Mouse (Mus musculus) liver, postnatal 0 days (tissue): ENCODE data around the gene Ftl1-ps1. TPM values are rescaled to one million over a fixed set of nuclear protein-coding genes. Genes with fewer than 3 reads are reported as not detected.
A peak's percentile ranks its signal among the peaks of the same experiment; 100 is the strongest.

Source experiments
- ATAC-seq: fragments of 200-750 bp; cut with Nextera tagmentation; 2 replicates; pipeline ENCODE4 v1.8.0; 2017; ENCODE audit warnings: mild to moderate bottlenecking, moderate library complexity
- DNase-seq: peaks from one replicate; pipeline ENCODE4 v3.0.0-alpha.2; 2016
- H3K27ac ChIP-seq: fragments of 300-500 bp; sonication (generic); 2 replicates; pipeline ENCODE4 v1.5.1; 2014; ENCODE audit warnings: antibody characterized with exemption, moderate library complexity, mild to moderate bottlenecking, low read depth
- H3K27me3 ChIP-seq: fragments of 300-500 bp; sonication (generic); 2 replicates; pipeline ENCODE4 v1.6.1; 2014; ENCODE audit warnings: low read length, control low read depth, mixed read lengths; ENCODE audit not compliant: insufficient read depth
- H3K36me3 ChIP-seq: fragments of 300-500 bp; sonication (generic); replicated peaks from 2 replicates; pipeline ENCODE4 v1.6.1; 2014; ENCODE audit warnings: mild to moderate bottlenecking, control low read depth, low read length, moderate library complexity, mixed read lengths; ENCODE audit not compliant: insufficient read depth
- H3K4me1 ChIP-seq: fragments of 300-500 bp; sonication (generic); 2 replicates; pipeline ENCODE4 v1.6.1; 2014; ENCODE audit warnings: antibody characterized with exemption, mild to moderate bottlenecking, control low read depth; ENCODE audit not compliant: insufficient read depth
- H3K4me2 ChIP-seq: fragments of 300-500 bp; sonication (generic); 2 replicates; pipeline ENCODE4 v1.6.1; 2014; ENCODE audit warnings: low read depth, mild to moderate bottlenecking, low read length, moderate library complexity, mixed read lengths
- H3K4me3 ChIP-seq: fragments of 300-500 bp; sonication (generic); 2 replicates; pipeline ENCODE4 v1.5.1; 2014; ENCODE audit warnings: low read depth, low read length
- H3K9ac ChIP-seq: fragments of 300-500 bp; sonication (generic); replicated peaks from 2 replicates; pipeline ENCODE4 v1.6.1; 2014; ENCODE audit warnings: mild to moderate bottlenecking, moderate library complexity
- H3K9me3 ChIP-seq: fragments of 300-500 bp; sonication (generic); 2 replicates; pipeline ENCODE4 v1.6.1; 2016; ENCODE audit warnings: mild to moderate bottlenecking, control low read depth, low read length, mixed read lengths
- CTCF ChIP-seq: sonication (generic); IDR thresholded peaks from 2 replicates; pipeline ENCODE4 v1.5.1; 2016; ENCODE audit warnings: antibody characterized with exemption, low read depth
- EP300 ChIP-seq: IDR thresholded peaks from 2 replicates; pipeline ENCODE4 v1.6.1; 2016; ENCODE audit warnings: antibody characterized with exemption, low read depth, mild to moderate bottlenecking
- WGBS: fragments of 180-500 bp; shearing (Covaris S2); extraction: QIAGEN DNeasy Blood & Tissue Kit; methylation state at CpG from one replicate; pipeline ENCODE4 v1.1.7; 2014; ENCODE audit not compliant: insufficient replicate concordance; 5-methylcytosine and 5-hydroxymethylcytosine counted together
- polyA plus RNA-seq: library from polyadenylated mRNA; unstranded; fragments of >200 nt; fragmentation: Nextera tagmentation; extraction: Ambion mirVana; gene quantifications from 2 replicates; pipeline ENCODE4 v1.2.1, GENCODE M21; 2015

The Ftl1-ps1 gene
- 121 and 125 TPM in 2 replicates for polyA plus RNA-seq

GRCm38 (mm10) chr13:74399298-74399839 lies at the start of gene Ftl1-ps1:
Ftl1-ps1 (plus strand) TSS chr13:74399694.
- no peak for DNase-seq
- H3K4me2 ChIP-seq, result peak within 1 kb of the TSS; percentile 7; the same call in 1 of the 2 replicates
- ATAC-seq, result no peak
- no peaks in the 10 kb centered on the region for H3K4me1 ChIP-seq
- 24% methylated on average over 11 of the region's 11 CpGs for WGBS
- H3K36me3 ChIP-seq, result no peaks in the 10 kb centered on the region
- H3K4me3 ChIP-seq, result no peak within 1 kb of the TSS
- no peaks in the 10 kb centered on the region for H3K27me3 ChIP-seq
- no peak for TF ChIP-seq CTCF
- no peak for TF ChIP-seq EP300
- no peaks in the 10 kb centered on the region for H3K9me3 ChIP-seq
- H3K27ac ChIP-seq, result no peak within 1 kb of the TSS
- H3K9ac ChIP-seq, result no peak within 1 kb of the TSS

- H3K9me3 ChIP-seq, result no peaks in the 10 kb centered on the region
- H3K9ac ChIP-seq, result peak overlapping the region; percentile 86
- peak overlapping the region; percentile 77 for H3K4me3 ChIP-seq
- H3K27me3 ChIP-seq, result no peaks in the 10 kb centered on the region
- TF ChIP-seq CTCF, result no peak
- TF ChIP-seq EP300, result no peak
- H3K4me1 ChIP-seq, result peaks cover 14% of the 10 kb centered on the region
- DNase-seq (no peak), ATAC-seq (peak; percentile 40)
- peaks cover 3% of the 10 kb centered on the region; the same call in 1 of the 2 replicates for H3K36me3 ChIP-seq
- peak overlapping the region; percentile 76 for H3K4me2 ChIP-seq
- H3K27ac ChIP-seq, result peak overlapping the region; percentile 93
- under 1% methylated on average over 15 of the region's 15 CpGs for WGBS
These were observed 49.0 kb upstream of the Ftl1-ps1 start for GRCm38 (mm10) chr13:74350435-74350906.

GRCm38 (mm10) chr13:74356491-74356890 lies 43.0 kb upstream of the Ftl1-ps1 start:
- Histone ChIP-seq H3K4me3 (no peak overlapping the region), H3K27me3 (no peaks in the 10 kb centered on the region), H3K27ac (no peak overlapping the region), H3K4me2 (no peak overlapping the region), H3K9ac (no peak overlapping the region), H3K36me3 (peaks cover 33% of the 10 kb centered on the region), H3K4me1 (no peaks in the 10 kb centered on the region), H3K9me3 (no peaks in the 10 kb centered on the region)
- WGBS, result 90% methylated on average over 13 of the region's 13 CpGs
- DNase-seq (no peak), ATAC-seq (no peak)
- TF ChIP-seq EP300, result no peak
- no peak for TF ChIP-seq CTCF

- DNase-seq (no peak), ATAC-seq (no peak)
- Histone ChIP-seq H3K9ac (no peak overlapping the region), H3K36me3 (peaks cover 17% of the 10 kb centered on the region), H3K4me2 (no peak overlapping the region), H3K9me3 (no peaks in the 10 kb centered on the region), H3K27ac (no peak overlapping the region), H3K4me1 (no peaks in the 10 kb centered on the region; the same call in 1 of the 2 replicates), H3K27me3 (no peaks in the 10 kb centered on the region), H3K4me3 (no peak overlapping the region)
- WGBS, result 44% methylated on average over 2 of the region's 2 CpGs
- TF ChIP-seq CTCF (no peak), EP300 (no peak)
These were observed 37.3 kb upstream of the Ftl1-ps1 start for GRCm38 (mm10) chr13:74362218-74362617.

GRCm38 (mm10) chr13:74363176-74363858 lies 36.2 kb upstream of the Ftl1-ps1 start:
- no peak for DNase-seq
- 79% methylated on average over 13 of the region's 13 CpGs for WGBS
- Histone ChIP-seq H3K4me3 (no peak overlapping the region), H3K27me3 (no peaks in the 10 kb centered on the region), H3K27ac (no peak overlapping the region), H3K4me1 (no peaks in the 10 kb centered on the region; the same call in 1 of the 2 replicates), H3K9me3 (no peaks in the 10 kb centered on the region), H3K36me3 (peaks cover 17% of the 10 kb centered on the region), H3K4me2 (peak overlapping the region; percentile 10; the same call in 1 of the 2 replicates), H3K9ac (no peak overlapping the region)
- ATAC-seq, result peak; percentile 38
- no peak for TF ChIP-seq CTCF
- no peak for TF ChIP-seq EP300

GRCm38 (mm10) chr13:74363859-74364235 lies 35.6 kb upstream of the Ftl1-ps1 start, which contains the start of gene Lrrc14b:
Lrrc14b (minus strand) TSS chr13:74364005.
- no peak within 1 kb of the TSS for H3K9ac ChIP-seq
- H3K9me3 ChIP-seq, result no peaks in the 10 kb centered on the region
- peak within 1 kb of the TSS; percentile 10; the same call in 1 of the 2 replicates for H3K4me2 ChIP-seq
- H3K4me3 ChIP-seq, result no peak within 1 kb of the TSS
- no peaks in the 10 kb centered on the region; the same call in 1 of the 2 replicates for H3K4me1 ChIP-seq
- peaks cover 14% of the 10 kb centered on the region for H3K36me3 ChIP-seq
- no peak within 1 kb of the TSS for H3K27ac ChIP-seq
- ATAC-seq (peak; percentile 31), DNase-seq (no peak)
- no peaks in the 10 kb centered on the region for H3K27me3 ChIP-seq
- WGBS, result 45% methylated on average over 8 of the region's 8 CpGs
- TF ChIP-seq CTCF, result no peak; the same call in 1 of the 2 replicates
- no peak for TF ChIP-seq EP300
